Mouse (Mus musculus) myocyte (in vitro differentiated cells): ENCODE data around the gene Tead2. TPM values are rescaled to one million over a fixed set of nuclear protein-coding genes. Genes with fewer than 3 reads are reported as not detected.
A peak's percentile ranks its signal among the peaks of the same experiment; 100 is the strongest.

ENCODE experiments used
- H3K27me3 ChIP-seq: one replicate; pipeline ENCODE4 v1.6.1; 2011; ENCODE audit not compliant: control insufficient read depth, insufficient read depth, insufficient read length
- H3K36me3 ChIP-seq: one replicate; pipeline ENCODE4 v1.6.1; 2011; ENCODE audit not compliant: control insufficient read depth, insufficient read depth
- H3K4me2 ChIP-seq: one replicate; pipeline ENCODE4 v1.6.1; 2011; ENCODE audit warnings: low read depth, control low read depth
- H3K4me3 ChIP-seq: one replicate; pipeline ENCODE4 v1.5.1; 2011; ENCODE audit warnings: mild to moderate bottlenecking, control low read depth, moderate library complexity
- H3K79me2 ChIP-seq: one replicate; pipeline ENCODE4 v1.6.1; 2011; ENCODE audit not compliant: control insufficient read depth, insufficient read depth
- H3ac ChIP-seq: one replicate; pipeline ENCODE4 v1.6.1; 2011; ENCODE audit not compliant: control insufficient read depth, insufficient read length
- CEBPB ChIP-seq: IDR thresholded peaks from 2 replicates; pipeline ENCODE4 v1.6.1; 2011; ENCODE audit warnings: mild to moderate bottlenecking, moderate library complexity; ENCODE audit not compliant: poor library complexity, insufficient read depth, severe bottlenecking
- E2F4 ChIP-seq: IDR thresholded peaks from one replicate; pipeline ENCODE4 v1.6.1; 2011; ENCODE audit warnings: mild to moderate bottlenecking, control low read depth, moderate library complexity; ENCODE audit not compliant: insufficient read depth
- MAX ChIP-seq: IDR thresholded peaks from one replicate; pipeline ENCODE4 v1.6.1; 2011; ENCODE audit warnings: low read depth, mild to moderate bottlenecking, control low read depth
- MYOD1 ChIP-seq, 3 experiments: IDR thresholded peaks; one replicate each; pipeline ENCODE4 v1.6.1; 2011; ENCODE audit warnings: control low read depth in 2 of 3, low read depth in 2 of 3, mild to moderate bottlenecking in 2 of 3, moderate library complexity in 1 of 3; ENCODE audit not compliant: insufficient read length in 2 of 3, control insufficient read depth in 1 of 3
- MYOG ChIP-seq, 3 experiments: IDR thresholded peaks; one replicate each; pipeline ENCODE4 v1.6.1; 2011; ENCODE audit warnings: control low read depth in 2 of 3, low read depth in 2 of 3, mild to moderate bottlenecking in 2 of 3; ENCODE audit not compliant: insufficient read length in 2 of 3, control insufficient read depth in 1 of 3, insufficient read depth in 1 of 3
- POLR2A ChIP-seq: IDR thresholded peaks from one replicate; pipeline ENCODE4 v1.6.1; 2011; ENCODE audit warnings: low read depth, mild to moderate bottlenecking, control low read depth, moderate library complexity; ENCODE audit not compliant: insufficient read length
- POLR2AphosphoS2 ChIP-seq: IDR thresholded peaks from one replicate; pipeline ENCODE4 v1.6.1; 2011; ENCODE audit warnings: low read depth, control low read depth; ENCODE audit not compliant: insufficient read length
- REST ChIP-seq: IDR thresholded peaks from one replicate; pipeline ENCODE4 v1.6.1; 2011; ENCODE audit warnings: mild to moderate bottlenecking, control low read depth, moderate library complexity; ENCODE audit not compliant: insufficient read depth, insufficient read length
- SRF ChIP-seq: IDR thresholded peaks from one replicate; pipeline ENCODE4 v1.6.1; 2011; ENCODE audit warnings: low read depth; ENCODE audit not compliant: control insufficient read depth, insufficient read length
- TCF12 ChIP-seq: IDR thresholded peaks from one replicate; pipeline ENCODE4 v1.6.1; 2011; ENCODE audit warnings: mild to moderate bottlenecking, control low read depth; ENCODE audit not compliant: poor library complexity, insufficient read depth, severe bottlenecking
- TCF3 ChIP-seq: IDR thresholded peaks from one replicate; pipeline ENCODE4 v1.6.1; 2011; ENCODE audit warnings: low read depth, control low read depth; ENCODE audit not compliant: insufficient read length
- USF1 ChIP-seq: IDR thresholded peaks from one replicate; pipeline ENCODE4 v1.6.1; 2011; ENCODE audit warnings: low read depth, mild to moderate bottlenecking, control low read depth, moderate library complexity
- polyA plus RNA-seq: library from polyadenylated mRNA; unstranded; fragments of >200 nt; fragmentation: generic; extraction: Trizol; gene quantifications from one replicate; pipeline ENCODE4 v1.2.1, GENCODE M21; 2012; ENCODE audit warnings: missing spikeins

The Tead2 gene
- polyA plus RNA-seq, 1 experiment, result 93.3 TPM

- H3K79me2 ChIP-seq, result no peaks in the 10 kb centered on the region
- no peak overlapping the region for H3ac ChIP-seq
- H3K4me2 ChIP-seq, result peak overlapping the region; percentile 65
- no peaks in the 10 kb centered on the region for H3K36me3 ChIP-seq
- H3K27me3 ChIP-seq, result peaks cover 89% of the 10 kb centered on the region
- TF ChIP-seq USF1 (no peak), TCF12 (no peak), REST (no peak), SRF (no peak), CEBPB (no peak), E2F4 (peak; percentile 86), POLR2A (peak; percentile 42), MAX (no peak), MYOG (IDR thresholded peaks at IDR 0.05; ENCODE audit: control insufficient read depth in 1 of 3, insufficient read depth in 1 of 3, insufficient read length in 2 of 3, low read depth in 2 of 3) (peak in 1 of 3 experiments; percentile 15), MYOD1 (IDR thresholded peaks at IDR 0.05; ENCODE audit: control insufficient read depth in 1 of 3, insufficient read length in 2 of 3, low read depth in 2 of 3) (no peak), TCF3 (no peak), POLR2AphosphoS2 (no peak)
- no peak overlapping the region for H3K4me3 ChIP-seq
These were observed 33.4 kb upstream of the Tead2 start for GRCm38 (mm10) chr7:45182199-45182601.

- Histone ChIP-seq H3K4me2 (peak overlapping the region; percentile 65), H3K4me3 (no peak overlapping the region), H3K36me3 (no peaks in the 10 kb centered on the region), H3ac (no peak overlapping the region), H3K79me2 (no peaks in the 10 kb centered on the region), H3K27me3 (peaks cover 87% of the 10 kb centered on the region)
- TF ChIP-seq CEBPB (no peak), SRF (no peak), MYOG (IDR thresholded peaks at IDR 0.05; ENCODE audit: control insufficient read depth in 1 of 3, insufficient read depth in 1 of 3, insufficient read length in 2 of 3, low read depth in 2 of 3) (no peak), MAX (no peak), USF1 (no peak), POLR2AphosphoS2 (no peak), E2F4 (no peak), REST (no peak), TCF3 (no peak), POLR2A (no peak), TCF12 (no peak), MYOD1 (IDR thresholded peaks at IDR 0.05; ENCODE audit: control insufficient read depth in 1 of 3, insufficient read length in 2 of 3, low read depth in 2 of 3) (no peak)
These were observed 32.9 kb upstream of the Tead2 start for GRCm38 (mm10) chr7:45182606-45183005.

DNA sequence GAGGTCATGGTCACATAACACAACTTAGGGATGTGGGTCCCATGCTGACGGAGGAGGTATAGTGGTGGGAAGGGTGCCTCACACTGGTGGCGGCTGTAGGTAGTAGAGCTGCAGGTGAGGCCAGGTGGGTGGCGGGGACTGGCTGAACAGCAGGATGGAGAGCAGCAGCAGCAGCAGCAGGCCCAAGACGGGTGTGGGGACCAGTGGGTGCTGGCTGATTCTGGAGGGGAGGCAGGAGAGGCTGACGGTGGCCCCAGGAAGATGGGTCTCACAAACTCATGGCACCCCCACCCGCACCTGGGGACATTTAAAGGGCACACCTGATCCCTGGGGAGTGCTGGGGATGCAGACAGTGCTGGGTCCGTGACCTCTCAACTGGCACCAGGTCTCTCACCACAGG is 31.9 kb upstream of the Tead2 start:
- Histone ChIP-seq H3ac (no peak overlapping the region), H3K79me2 (no peaks in the 10 kb centered on the region)

GRCm38 (mm10) chr7:45185921-45186320 is 29.6 kb upstream of the Tead2 start:
- Histone ChIP-seq H3K4me2 (no peak overlapping the region), H3K4me3 (no peak overlapping the region), H3K27me3 (peaks cover 73% of the 10 kb centered on the region), H3ac (no peak overlapping the region), H3K79me2 (no peaks in the 10 kb centered on the region), H3K36me3 (no peaks in the 10 kb centered on the region)
- no peak for TF ChIP-seq MAX
- TF ChIP-seq REST, result no peak
- no peak for TF ChIP-seq TCF12
- no peak for TF ChIP-seq CEBPB
- no peak for TF ChIP-seq POLR2AphosphoS2
- TF ChIP-seq TCF3, result no peak
- no peak for TF ChIP-seq E2F4
- no peak for TF ChIP-seq SRF
- TF ChIP-seq POLR2A, result no peak
- TF ChIP-seq MYOG (IDR thresholded peaks at IDR 0.05; ENCODE audit: control insufficient read depth in 1 of 3, insufficient read depth in 1 of 3, insufficient read length in 2 of 3, low read depth in 2 of 3), result no peak
- no peak for TF ChIP-seq USF1
- no peak for TF ChIP-seq MYOD1 (IDR thresholded peaks at IDR 0.05; ENCODE audit: control insufficient read depth in 1 of 3, insufficient read length in 2 of 3, low read depth in 2 of 3)

More for the DNA sequence above, 31.9 kb upstream of the Tead2 start:
- no peaks in the 10 kb centered on the region for H3K36me3 ChIP-seq
- H3K27me3 ChIP-seq, result peaks cover 86% of the 10 kb centered on the region
- TF ChIP-seq E2F4, result no peak
- no peak for TF ChIP-seq TCF12
- no peak for TF ChIP-seq MAX
- no peak for TF ChIP-seq TCF3
- no peak for TF ChIP-seq USF1
- no peak for TF ChIP-seq REST
- TF ChIP-seq CEBPB, result no peak
- TF ChIP-seq SRF, result no peak
- no peak for TF ChIP-seq POLR2A
- TF ChIP-seq MYOD1 (IDR thresholded peaks at IDR 0.05; ENCODE audit: control insufficient read depth in 1 of 3, insufficient read length in 2 of 3, low read depth in 2 of 3), result no peak
- TF ChIP-seq MYOG (IDR thresholded peaks at IDR 0.05; ENCODE audit: control insufficient read depth in 1 of 3, insufficient read depth in 1 of 3, insufficient read length in 2 of 3, low read depth in 2 of 3), result no peak
- TF ChIP-seq POLR2AphosphoS2, result no peak
- no peak overlapping the region for H3K4me2 ChIP-seq
- H3K4me3 ChIP-seq, result no peak overlapping the region
